Mouse (Mus musculus) layer of hippocampus, adult 11-12 months (tissue): ENCODE measurements at regions not wholly inside any gene's neighbourhood (a gene's known extent, or its start where the extent isn't known, plus 50 kb on each side); places are given as distances from the start of the nearest gene placed in this dataset.
A peak's percentile ranks its signal among the peaks of the same experiment; 100 is the strongest.

Experiments
- DNase-seq: peaks from one replicate; pipeline ENCODE4 v3.0.0; 2022; ENCODE audit warnings: low spot score

- no peak for DNase-seq
Observed at GRCm38 (mm10) chr16:57823329-57823728, 68.8 kb upstream of the Col8a1 start.

DNA sequence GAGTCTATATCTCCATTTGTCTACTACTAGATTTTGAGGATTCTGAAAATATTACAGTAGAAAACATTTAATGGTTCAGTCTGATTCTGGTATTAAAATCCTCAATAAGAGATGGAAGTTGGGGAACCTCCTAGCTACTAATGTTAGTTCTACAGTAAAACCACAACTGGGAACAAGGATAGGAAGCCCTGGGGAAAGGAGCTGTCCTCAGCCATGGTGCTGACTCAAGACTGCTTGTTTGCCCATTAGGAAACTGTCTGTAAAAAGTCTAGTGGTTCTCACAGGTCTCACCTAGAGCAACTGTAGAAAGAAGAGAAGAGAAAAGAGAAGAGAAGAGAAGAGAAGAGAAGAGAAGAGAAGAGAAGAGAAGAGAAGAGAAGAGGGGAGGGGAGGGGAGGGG lies 90.9 kb upstream of the Col8a1 start:
- DNase-seq, result no peak

- DNase-seq, result no peak
Observed at GRCm38 (mm10) chr16:57846386-57846785, 91.8 kb upstream of the Col8a1 start.

DNA sequence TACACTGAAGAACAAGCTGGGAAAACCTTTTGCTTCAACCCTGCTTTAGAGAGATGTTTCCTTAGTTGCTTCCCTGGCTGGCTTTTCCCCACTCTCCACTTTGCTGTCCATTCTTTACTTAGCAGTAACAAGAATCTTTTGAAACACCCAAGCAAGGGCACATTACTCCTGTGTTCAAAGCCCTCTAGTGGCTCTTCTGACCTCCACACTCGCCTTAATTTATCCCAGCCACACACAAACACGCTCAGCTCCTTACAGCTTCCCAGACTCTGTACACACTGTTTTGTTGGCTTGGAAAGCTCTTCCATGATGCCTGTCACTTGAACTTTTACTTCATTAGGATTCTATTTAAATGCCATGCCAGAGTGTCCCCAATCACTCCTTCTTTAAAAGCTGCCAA lies 97.3 kb upstream of the Col8a1 start:
- no peak for DNase-seq

DNA sequence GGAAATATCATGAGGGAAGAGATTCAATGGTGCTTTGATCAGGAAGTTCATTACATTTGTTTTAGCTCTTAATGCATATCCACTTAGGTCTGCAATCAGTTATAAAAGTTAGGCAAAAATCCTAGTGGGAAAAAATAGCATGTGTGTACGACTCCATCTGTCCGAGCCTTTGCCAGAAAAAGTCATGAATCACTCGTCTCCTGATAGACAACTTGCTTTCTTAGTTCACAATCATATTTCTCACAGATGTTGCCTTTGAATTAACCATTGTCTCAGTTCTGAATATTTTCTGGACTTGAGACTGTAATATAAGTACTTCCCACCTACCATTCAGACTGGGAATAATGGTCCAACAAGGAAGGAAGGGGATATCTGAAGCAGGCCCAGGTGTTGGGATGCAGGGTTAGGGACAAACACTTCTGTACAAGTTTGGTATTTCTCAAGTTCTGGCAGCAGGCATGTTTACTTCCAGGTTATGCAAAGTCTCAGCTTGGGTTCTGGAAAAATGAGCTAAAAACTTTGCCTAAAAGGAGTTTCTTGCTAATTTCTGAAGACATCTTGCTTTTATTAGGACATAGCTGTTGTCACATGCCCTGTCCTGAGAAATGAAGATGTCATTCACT lies 98.4 kb upstream of the Col8a1 start:
- DNase-seq, result no peak

DNA sequence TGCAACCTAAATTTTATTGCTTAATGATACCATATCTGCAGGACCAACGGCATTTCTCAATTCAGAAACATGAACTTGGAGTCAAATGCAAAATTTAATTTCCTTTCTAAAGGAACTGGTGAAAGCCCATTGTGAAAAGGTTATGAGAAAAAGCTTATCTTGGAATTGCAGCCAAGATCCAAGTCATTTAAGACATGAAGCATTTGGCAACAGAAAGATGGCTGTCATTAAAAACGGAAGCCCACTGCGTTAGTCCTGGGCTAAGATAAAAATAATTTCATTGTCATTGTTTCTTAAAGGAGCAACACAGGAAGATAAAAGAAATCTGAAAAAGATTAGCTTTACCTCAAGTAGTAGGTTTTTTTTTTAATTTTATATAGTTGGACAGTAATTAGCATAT lies 99.2 kb upstream of the Col8a1 start:
- DNase-seq, result no peak

DNA sequence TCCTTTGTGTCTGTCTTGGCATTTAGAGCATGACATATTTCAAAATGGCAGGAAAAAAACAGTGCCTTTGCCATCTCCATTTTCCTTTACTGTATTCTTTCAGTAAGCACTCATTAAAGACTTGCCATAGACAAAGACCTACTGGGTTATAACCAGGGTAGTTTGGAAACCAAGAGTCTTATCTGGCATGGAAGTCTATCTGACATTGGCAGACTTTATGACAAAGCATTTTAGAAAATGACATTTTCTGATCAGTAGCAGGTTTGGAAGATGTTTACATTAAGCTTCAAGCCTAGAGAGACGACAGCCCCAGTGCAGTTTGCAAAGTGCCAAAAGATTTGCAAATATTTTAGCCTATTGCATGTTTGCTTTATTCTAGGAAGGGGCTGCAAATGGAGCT lies 102.5 kb upstream of the Col8a1 start:
- DNase-seq, result no peak

GRCm38 (mm10) chr16:57858151-57858764 lies 103.7 kb upstream of the Col8a1 start:
- DNase-seq, result no peak

DNA sequence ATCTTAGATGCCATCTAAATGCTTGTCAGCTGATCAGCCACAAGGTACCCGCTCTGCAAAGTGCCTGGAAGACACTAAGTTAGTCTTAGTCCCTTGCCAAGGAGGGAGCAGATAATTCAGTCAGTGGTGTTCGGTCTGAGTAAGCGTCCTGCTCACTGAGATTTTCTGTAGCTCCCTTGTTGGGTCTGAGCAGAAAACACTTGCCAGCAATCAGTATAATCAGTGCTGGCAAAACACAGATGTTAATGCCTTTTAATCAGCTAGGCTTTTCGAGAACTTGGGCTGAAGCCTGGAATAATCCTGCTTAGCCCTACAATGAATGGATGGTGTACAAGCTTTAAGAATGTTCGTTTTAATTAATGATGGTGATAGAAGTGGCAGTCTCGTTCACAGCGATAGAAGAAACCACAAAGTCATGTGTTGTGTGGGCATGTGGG lies 104.2 kb upstream of the Col8a1 start:
- DNase-seq, result peak; percentile 11

- DNase-seq, result no peak
Observed at GRCm38 (mm10) chr16:57863206-57863860, 108.8 kb upstream of the Col8a1 start.

DNA sequence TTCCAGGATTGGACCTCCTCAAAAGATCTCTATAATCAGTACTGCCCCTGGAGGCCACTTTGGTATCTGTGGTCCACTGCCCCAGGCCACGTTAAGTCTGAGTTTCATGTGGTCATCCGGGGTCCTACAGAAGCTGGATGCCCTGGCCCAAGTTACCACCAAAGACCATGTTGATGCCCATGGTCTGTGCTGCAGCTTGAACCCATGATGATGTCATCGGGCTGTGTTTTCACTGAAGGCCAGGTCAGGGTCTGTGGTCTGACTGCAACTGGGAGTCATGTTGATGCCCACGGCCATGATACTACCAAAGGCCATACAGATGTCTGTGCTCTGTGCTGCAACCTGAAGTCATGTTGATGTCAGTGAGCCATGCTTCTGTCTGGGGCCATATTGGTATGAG lies 122.3 kb upstream of the Col8a1 start:
- DNase-seq, result no peak

- DNase-seq, result no peak
Observed at GRCm38 (mm10) chr16:57881575-57882094, 127.1 kb upstream of the Col8a1 start.

- no peak for DNase-seq
Observed at GRCm38 (mm10) chr16:57888138-57888537, 133.6 kb upstream of the Col8a1 start.

DNA sequence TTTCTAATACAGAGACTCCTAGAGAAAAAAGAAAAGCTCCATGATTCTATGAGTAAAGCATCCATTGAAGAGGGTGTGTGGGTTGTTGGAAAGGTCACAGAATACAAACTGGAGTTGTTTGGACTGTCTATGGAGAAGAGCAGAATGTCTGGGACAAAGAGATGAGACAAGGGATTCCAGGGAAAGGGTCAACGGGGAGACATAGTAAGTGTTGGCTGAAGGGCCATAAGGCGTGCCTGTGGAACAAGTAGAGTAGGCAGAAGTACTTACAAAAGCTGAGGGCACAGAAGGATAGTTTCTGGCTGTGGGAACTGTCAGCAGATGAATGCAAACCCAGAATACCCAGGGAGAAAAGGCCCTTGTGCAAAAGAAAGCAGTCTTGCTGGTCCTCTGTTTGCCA lies 134.0 kb upstream of the Col8a1 start:
- no peak for DNase-seq

GRCm38 (mm10) chr16:57890135-57890534 lies 135.6 kb upstream of the Col8a1 start:
- DNase-seq, result no peak

DNA sequence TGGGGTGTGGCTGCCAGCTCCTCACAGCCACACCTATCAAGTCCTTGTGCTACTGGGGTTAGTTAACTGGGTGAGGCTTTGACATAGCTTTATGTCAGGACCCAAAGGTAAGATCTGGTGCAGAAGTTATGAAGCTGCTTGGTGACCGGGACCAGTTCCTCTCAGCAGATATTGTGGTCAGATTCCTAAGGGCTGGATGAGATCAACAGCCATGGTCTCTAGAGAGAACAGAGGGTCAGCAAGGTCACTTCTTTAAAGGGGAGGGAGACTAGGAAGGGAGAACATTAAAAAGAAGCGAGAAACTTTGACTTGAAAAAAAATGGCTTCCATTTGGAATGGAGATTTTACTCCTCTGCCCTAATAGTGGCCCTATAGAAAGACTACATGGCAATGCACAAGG lies 138.6 kb upstream of the Col8a1 start:
- DNase-seq, result no peak

GRCm38 (mm10) chr16:57893698-57894352 lies 139.3 kb upstream of the Col8a1 start:
- no peak for DNase-seq

GRCm38 (mm10) chr16:57901006-57901405 lies 146.5 kb upstream of the Col8a1 start:
- DNase-seq, result no peak

DNA sequence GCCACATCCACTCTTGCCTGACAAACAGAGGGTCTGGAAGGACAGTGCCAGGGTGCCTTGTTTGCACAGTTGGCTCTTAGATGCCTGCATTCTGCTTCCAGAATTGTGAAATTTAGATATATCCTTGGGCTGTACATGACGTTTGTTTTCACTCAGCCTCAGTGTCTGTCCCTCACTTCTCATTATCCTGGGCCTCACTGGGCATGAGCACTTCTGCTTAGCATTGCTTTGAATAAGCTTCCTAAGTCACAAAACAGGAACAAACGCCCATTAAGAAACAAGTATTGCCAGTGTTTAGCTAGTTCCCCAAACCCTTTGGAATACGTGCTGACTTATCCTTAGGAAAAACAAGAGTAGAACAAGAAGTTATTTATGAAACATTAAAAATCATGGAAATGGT lies 148.0 kb upstream of the Col8a1 start:
- DNase-seq, result no peak

DNA sequence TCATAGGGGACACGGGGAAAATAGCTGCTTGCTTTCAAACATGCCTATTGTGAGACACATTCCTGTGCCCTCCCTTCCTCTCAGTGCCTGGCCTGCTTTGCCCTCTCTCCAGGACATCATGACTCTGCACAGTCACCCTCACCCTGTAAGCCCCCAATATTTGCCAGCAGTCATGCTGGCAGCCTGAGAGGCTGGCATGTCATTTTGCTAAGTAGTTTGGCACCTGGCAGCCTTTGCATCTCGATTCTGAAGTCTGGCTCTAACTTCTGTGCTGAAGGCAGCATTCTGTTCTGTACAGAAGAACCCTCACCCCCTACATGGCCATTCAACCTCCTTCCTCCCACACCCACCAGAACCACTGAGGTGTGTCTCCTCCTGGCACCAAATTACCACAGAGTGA lies 157.5 kb upstream of the Col8a1 start:
- DNase-seq, result no peak

- DNase-seq, result no peak
Observed at GRCm38 (mm10) chr16:57914506-57914905, 160.0 kb upstream of the Col8a1 start.

DNA sequence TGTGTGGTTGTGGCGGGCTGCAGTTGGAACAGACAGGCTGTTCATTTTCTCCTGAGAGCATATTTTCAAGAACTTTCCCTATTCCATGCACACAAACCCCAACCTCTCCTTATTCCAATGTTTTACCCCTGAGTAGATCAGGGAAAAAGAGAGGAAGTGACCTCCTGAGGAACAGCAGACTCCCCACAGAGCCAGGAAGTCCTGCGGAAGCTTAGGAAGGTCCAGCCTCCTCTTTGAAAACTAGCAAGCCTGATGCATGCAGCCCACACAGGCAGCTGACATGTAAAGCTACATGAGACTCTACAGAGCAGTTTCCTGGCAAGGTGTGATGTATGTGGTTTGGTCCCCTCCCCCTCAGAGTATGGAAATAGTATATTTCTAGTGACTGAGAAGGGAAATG lies 160.9 kb upstream of the Col8a1 start:
- no peak for DNase-seq
